Mouse (Mus musculus): ENCODE measurements around the gene Ccl22. TPM values are rescaled to one million over a fixed set of nuclear protein-coding genes. Genes with fewer than 3 reads are reported as not detected.

Gene Ccl22
- total RNA-seq, 2 experiments from 2014 or later, result not detected

DNA sequence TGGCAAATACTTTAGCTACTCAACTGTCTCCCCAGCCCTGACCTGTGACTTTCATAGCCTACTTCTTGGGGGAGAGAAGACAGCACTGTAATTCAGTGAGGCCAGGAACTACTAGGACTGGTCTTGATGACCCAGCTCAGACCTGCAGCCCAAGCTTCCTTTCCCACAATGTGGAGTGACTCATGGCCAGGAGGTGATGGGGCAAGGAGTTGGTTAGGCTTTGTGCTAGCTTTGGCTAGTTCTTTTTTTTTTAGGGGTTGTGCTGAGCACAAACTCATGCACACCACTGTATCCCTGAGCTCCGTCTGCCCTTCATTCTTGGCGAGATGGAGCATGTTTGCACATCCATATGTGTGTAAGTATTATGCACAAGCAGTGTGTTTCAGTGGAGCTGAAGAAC lies 31.0 kb downstream of the Ccl22 start:
- no peak for DNase-seq (ENCODE audit: extremely low spot score in 1 of 2, low spot score in 1 of 2)

DNA sequence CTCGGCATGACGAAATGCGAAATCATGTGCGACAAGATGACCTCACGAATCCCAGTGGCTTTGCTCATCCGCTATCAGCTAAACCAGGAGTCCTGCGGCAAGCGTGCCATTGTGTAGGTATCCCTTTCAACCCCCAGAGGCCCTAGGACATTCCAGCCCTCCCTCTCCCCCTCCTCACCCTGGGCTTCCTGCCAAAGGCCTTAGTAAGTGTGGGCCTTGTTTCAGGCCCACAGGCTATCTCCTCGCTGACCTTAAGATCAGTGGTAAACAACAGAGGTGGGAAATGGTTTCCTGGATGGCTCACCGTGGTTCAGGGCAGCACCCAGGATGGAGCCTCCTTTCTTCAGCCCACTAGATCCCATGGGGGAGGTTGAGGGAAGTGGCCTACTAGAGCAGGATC lies 32.6 kb downstream of the Ccl22 start:
- no peak for DNase-seq (ENCODE audit: extremely low spot score in 1 of 2, low spot score in 1 of 2)

DNA sequence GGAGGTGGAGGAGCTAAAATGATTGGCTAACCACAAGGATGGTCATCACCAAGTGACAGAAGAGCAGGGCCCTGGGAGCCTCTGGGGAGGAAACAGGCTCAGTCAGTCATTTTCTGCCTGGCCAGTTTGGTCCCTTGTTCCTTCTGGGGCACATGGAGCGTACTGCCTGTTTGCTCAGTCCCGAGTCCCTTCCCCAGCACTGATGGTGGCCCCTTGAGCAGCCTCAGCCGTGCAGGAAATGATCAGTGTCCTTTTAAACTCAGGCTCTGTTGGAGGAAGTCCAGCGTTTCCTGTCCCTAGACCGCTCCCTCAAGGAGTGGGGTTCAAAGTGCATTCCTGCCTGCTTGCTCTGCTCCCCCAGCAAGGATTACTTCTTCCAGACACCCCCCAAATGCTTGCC lies 33.1 kb downstream of the Ccl22 start:
- no peak for DNase-seq (ENCODE audit: extremely low spot score in 1 of 2, low spot score in 1 of 2)

DNA sequence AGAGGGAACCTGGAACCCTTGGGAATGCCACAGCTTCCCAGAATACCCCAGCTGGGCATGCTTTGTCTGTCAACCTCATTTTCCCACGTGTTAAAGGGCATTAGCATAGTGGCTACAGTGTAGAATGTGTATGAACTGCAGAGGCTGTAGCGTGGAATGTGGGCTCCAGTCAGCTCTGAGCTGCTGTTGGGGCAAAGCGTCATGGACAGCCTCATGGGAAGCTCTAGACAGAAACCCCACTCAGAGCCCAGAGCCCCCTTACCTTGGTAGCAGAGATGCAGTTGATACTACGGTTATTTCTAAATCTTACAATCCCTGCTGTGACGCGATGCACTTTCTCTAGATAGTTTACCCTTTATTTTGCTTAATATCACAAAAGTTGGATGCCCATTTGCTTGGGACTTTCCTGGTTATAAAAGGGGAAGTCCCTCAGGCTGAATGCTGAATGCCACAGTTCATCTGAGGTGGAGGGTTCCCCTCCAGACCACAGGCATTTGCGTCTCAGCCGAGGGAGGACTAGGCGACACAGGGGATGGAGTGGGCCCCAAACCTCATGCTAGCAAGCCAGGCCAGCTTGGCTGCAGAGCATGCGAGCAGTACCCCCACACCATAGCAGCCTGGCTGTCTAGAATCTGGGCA lies 33.6 kb downstream of the Ccl22 start:
- no peak for DNase-seq (ENCODE audit: extremely low spot score in 1 of 2, low spot score in 1 of 2)

DNA sequence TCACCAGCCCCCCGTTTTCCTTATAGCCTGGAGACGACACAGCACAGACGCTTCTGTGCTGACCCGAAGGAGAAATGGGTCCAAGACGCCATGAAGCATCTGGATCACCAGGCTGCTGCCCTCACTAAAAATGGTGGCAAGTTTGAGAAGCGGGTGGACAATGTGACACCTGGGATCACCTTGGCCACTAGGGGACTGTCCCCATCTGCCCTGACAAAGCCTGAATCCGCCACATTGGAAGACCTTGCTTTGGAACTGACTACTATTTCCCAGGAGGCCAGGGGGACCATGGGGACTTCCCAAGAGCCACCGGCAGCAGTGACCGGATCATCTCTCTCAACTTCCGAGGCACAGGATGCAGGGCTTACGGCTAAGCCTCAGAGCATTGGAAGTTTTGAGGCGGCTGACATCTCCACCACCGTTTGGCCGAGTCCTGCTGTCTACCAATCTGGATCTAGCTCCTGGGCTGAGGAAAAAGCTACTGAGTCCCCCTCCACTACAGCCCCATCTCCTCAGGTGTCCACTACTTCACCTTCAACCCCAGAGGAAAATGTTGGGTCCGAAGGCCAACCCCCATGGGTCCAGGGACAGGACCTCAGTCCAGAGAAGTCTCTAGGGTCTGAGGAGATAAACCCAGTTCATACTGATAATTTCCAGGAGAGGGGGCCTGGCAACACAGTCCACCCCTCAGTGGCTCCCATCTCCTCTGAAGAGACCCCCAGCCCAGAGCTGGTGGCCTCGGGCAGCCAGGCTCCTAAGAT lies 34.3 kb downstream of the Ccl22 start:
- DNase-seq (ENCODE audit: extremely low spot score in 1 of 2, low spot score in 1 of 2), result no peak

DNA sequence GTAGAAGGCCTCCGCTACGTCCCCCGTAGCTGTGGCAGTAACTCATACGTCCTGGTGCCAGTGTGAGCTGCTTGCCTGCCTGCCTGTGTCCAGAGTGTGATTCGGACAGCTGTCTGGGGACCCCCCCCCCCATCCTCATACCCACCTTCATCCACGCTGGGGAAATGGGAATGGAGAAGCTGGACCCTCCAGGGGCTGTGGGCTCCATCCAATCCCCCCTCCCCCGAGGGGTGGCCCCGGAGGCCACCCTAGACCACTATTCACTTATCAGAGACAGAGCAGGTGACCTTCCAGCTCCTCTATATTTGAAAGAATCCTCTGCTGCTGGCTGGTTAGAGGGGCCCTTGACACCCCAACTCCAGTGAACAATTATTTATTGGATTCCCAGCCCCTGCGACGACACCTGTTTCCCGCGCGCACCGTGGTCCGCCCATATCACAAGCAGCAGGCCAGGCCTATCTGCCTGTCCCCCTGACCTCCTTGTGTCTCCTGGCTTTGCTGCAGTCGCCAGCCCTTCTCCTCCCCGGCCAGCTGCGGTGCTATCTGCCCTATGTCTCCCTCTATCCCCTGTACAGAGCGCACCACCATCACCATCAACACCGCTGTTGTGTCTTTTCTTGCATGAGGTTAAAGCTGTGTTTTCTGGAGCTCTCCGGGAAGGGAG lies 35.2 kb downstream of the Ccl22 start:
- DNase-seq (ENCODE audit: extremely low spot score in 1 of 2, low spot score in 1 of 2), result no peak

DNA sequence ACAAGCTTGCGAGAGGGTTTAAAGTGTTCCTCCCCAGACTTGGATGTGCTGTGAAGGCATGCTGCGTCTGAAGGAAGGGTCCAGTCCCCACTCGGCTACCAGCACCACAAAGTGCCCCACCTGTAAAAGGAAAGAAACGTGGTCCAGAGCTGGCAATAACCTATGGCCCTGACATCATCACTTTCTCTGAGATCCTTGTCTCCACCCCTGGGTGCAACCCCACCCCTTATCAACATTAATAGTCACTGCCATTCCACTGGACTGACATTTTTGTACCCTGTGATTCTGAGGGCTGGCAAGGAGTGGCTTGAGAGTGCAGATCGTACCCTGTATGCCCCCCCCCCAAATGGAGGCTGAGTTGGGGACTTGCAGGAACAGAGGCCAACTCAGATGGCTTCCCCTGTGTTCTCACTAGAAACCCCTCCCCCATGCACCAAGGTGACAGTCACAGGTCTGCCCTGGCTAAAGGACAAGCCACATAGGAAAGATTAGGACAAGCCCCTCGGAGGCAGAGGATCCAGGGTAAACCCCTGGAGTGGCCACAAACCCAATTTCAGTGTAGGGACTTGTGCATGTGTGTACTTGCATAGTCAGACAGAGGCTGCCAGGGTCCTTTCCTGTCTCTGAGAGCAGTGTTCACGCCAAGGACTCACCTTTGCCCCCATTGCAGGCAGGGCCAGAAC lies 35.9 kb downstream of the Ccl22 start:
- DNase-seq (ENCODE audit: extremely low spot score in 1 of 2, low spot score in 1 of 2), result no peak

DNA sequence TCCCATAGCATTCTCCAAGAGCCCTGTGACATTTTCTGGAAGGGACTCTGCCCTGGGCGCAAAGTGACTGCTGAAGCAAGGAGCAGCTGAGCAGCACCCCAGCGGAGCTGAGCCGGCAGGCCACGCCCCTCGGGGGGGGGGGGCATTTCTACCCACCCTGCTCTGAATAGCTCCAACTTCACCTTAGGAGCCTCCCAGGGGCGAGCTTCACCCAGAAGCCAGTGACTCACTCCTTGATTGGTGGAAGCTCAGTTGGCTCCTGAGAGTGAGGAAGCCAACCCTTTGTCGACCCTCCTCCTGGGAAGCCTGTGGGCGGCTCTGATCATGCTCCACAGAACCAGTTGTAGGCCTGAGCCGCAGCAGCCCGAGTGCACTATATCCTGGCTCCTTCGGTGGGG lies 36.4 kb downstream of the Ccl22 start:
- DNase-seq (ENCODE audit: extremely low spot score in 1 of 2, low spot score in 1 of 2), result no peak

DNA sequence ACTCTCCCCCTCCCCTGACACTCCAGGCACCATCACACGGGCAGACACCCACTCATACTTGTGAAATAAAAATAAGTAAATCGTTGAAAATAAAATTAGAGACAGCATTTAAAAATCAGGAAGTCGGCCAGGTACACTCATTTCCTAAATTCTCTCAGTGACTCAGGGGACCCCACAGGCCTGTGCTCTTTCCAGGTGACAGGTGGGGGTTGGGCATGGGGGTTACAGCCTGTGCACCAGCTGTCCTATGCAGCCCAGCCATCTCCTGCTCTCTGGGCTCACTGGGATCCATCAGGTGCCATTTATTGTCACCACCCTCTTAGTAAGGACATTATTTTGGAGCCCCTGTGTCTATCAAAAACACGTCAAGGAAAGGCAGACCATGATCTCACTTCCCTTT lies 38.5 kb downstream of the Ccl22 start:
- DNase-seq (ENCODE audit: extremely low spot score in 1 of 2, low spot score in 1 of 2), result no peak

DNA sequence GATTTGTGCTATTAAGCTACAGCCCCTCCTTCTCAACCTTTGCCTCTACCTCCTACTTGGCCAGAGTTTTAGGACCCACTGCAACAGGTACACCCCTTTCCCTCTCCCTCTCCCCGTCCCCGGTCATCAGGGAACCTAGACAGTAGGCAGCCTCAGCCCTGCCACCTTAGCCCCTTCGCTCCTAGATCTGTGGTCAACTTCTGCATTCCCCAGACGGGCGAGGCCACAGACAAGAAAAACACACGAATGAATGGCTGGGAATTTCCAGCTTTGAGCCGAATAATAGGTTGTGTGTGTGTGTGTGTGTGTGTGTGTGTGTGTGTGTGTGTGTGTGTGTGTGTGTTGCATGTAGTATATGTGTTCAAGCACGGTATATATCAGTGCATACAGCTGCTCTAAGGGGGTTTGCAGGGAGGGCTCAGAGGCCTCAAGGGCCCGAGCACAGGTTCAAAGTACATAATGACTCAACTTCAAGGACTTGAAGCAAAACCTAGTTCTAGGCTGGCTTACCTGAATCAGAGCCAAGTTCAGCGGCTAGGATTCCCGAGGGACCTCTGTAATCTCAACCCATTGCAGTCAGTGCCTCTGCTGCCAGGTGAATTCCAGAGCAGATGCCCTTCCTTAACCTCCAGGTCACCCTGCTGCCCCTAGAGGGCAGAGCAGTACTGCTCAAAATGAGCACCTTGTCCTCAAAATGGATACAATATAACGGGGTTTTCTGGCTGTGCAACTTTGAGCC lies 40.0 kb downstream of the Ccl22 start:
- no peak for DNase-seq (ENCODE audit: extremely low spot score in 1 of 2, low spot score in 1 of 2)

DNA sequence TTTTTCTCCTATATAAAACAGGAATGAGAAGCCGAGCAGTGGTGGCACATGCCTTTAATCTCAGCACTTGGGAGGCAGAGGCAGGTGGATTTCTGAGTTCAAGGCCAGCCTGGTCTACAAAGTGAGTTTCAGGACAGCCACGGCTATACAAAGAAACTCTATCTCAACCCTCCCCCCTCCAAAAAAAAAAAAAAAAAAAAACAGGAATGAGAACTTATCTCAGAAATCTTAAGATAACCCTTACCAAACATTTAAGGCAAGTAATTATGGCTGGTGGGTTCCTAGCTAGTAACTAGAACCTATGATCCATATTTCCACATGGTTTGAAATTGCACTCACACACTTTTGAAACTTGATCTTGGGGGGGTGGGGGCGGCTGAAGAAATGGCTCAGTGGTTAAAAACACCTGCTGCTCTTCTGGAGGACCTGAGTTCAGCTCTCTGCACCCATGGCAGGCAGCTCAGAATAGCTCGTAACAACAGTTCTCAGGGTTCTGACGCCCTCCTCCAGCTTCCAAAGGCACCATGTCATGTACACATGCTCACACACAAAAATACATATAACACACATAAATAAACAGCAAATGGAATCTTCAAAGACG lies 40.7 kb downstream of the Ccl22 start:
- no peak for DNase-seq (ENCODE audit: extremely low spot score in 1 of 2, low spot score in 1 of 2)

DNA sequence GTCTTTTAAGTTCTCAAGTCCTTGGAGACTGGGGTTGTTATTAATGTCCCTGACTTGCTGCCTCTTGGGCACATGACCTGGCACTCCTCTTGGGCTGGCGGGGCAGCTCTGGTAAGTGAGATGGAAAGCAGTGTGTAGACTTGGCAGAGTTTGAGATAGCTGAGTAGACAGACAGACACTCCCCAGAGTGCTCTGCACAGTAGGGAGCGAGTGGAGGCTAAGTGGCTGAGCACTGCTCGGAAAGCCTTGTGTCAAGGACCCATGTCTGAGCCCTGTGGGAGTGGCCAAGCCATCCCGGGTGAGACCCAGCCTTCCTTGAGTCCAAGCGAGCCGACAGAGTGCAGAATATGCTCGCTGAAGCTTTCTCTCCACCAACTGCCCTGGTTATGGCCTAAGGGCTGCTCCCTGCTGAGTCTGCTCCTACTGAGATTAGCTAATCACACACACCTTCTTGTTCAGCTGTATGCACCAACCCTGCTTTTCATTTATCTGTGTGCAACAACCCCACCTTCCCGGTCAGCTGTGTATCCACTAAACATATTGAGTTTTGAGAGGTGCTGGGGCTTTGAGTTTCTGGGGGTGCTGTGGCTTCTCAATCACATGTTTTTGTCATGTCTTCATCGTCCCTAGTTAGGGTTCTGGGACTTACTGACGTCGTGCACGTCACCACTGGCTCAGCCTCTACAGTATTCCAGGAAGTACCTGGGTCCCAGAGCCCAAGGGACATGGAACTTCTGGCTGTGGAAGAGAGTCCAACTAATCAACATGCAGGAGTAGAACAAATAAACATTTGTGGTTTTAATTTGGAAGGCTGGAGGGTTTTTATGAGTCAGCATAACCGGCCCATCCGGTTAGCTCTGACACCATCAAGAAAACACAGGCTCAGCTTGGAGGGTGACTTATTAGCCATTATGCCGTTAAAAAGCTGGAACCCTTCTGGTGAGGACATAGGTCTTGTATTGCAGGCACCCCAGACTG lies 42.4 kb downstream of the Ccl22 start:
- no peak for DNase-seq (ENCODE audit: extremely low spot score in 1 of 2, low spot score in 1 of 2)

DNA sequence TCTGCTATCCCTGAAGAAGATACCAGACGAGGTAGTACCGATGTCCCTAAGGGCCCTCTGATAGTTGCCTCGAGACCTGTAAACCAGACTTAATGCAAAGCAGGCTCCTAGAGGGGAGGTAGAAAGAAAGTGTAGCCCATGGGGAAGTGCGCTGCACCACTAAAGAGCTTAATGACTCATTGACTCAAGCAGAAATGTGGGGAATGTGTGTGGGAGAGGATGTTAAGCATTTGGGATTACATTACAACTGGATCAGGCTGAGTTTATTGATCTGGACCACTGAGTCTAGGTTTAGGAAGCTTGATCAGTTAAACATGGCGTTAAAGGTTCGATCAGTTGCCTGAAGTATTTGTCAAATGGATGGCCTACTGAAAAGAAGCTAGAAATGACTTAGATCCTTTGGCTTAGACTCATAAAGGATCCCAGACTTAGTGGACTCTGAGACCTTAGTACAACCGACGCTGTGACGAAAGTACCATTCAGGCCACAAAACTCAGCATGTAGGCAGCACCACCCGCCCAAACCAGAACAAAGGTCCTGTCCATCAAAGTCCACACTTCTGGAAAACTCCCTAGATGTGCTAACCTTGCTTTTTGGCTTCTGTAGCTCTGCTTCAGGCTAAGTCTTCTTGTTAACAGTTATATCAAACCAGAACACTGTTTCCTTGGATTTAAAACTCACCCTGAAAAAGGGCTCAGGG lies 44.0 kb downstream of the Ccl22 start:
- DNase-seq (ENCODE audit: extremely low spot score in 1 of 2, low spot score in 1 of 2), result no peak

DNA sequence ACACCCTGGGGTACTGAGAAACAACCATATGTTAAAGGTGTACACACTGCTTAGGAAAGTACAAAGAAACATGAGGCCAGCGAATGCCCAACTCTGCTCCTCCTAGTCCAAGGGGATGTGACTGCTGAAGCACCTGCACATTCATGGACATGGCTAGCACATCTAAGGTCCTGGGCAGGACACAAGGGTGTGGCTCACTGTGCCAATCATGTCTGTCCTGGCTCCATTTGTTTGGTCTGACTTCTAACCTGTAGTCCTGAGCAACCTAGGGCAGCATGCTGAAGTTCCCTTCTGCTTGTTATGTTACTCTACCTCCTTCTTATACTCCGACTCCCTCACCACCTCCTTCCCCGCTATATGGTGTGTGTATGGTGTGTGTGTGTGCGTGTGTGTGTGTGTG lies 49.0 kb downstream of the Ccl22 start:
- DNase-seq (ENCODE audit: extremely low spot score in 1 of 2, low spot score in 1 of 2), result no peak

DNA sequence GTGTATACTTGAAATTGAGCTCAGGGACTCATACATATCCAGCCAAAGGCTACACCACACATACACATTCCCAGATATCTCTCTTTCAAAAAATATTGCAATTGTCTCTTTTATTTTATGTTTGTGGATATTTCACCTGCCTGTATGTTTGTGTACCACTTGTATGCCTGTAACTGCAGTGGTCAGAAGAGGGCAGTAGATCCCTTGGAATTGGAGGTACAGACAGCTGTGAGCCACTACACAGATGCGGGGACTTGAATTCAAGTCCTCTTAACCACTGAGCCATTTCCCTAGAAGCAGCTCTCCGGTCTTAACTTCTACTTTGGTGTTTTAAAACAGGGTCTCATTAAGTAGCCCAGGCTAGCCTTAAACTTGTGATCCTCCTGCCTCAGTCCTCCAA lies 49.4 kb downstream of the Ccl22 start:
- no peak for DNase-seq (ENCODE audit: extremely low spot score in 1 of 2, low spot score in 1 of 2)

DNA sequence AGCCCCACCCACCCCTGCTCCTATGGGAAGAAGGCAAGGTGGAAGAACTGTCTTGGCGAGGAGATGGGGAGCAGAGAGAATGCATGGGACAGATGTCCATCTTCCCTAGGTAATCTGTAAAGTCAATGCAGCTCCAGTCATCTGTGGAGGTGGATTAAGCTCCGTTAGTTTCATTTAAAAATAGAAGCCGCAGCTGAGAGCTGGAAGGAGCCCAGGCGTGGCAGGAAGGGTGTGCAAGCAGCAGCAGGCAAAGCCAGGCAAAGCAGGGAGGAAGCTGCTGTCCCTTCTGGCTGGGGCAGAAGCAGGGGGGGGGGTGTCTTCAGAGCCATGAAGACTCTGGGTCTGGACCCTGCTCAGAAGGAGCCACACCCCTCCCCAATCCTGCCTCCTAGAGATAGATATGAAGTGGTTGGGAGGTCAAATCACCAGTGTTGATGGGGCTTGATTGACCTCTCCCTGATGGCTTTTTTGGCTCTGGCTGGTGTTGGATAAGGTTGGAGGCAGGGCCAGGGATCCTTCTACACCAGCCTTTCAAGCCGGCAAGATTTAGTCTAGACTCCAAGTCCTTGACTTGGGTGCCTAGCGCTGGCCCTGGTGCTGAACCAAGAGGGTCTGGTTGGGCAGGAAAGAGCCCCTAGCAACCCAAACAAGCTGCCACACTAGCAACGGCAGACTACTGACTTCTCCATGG lies 55.0 kb downstream of the Ccl22 start:
- no peak for DNase-seq (ENCODE audit: extremely low spot score in 1 of 2, low spot score in 1 of 2)

Measured in layer of hippocampus, postnatal 25 days (tissue).